ENCODE assay signal across 16 mouse cellular contexts in the genomic region with DNA sequence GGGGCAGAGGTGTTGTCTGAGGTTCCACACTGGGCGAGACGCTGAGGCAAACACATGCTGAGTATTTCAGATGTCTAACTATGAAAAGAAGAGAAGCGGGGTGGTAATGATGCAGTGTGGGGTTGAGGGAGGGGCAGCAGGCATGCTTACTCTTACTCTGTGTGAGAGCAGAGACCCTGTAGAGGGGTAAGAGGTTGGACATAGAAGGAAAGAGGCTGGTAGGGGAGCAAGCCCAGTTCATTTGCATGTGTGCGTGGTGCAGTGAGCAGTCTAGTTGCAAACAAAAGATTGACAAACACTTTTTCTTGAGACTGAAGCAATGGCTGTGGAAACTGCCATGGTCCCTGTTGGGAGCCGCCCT.
DNase-seq lines count a peak whose midpoint lies in the region; ATAC-seq and TF ChIP-seq lines count a peak whose summit lies in the region.
"Had no signal": no experiment of that assay in that cellular context is flagged by ENCODE, and none has a peak within 500 bp of the region (broad histone marks: within the 10 kb centered on the region; RNA-seq: fewer than 3 reads in every experiment).

No protein-coding gene starts in this region.

- no peak overlapping the region for H3K27ac ChIP-seq in hindbrain, embryonic 16.5 days (ENCODE audit: low read depth, low read length)
- no peak overlapping the region for H3K27ac ChIP-seq in hindbrain, embryonic 13.5 days
- no peak overlapping the region for H3K27ac ChIP-seq in lung, postnatal 0 days (ENCODE audit: low read length)
- 0 out of 2 replicates have a peak overlapping the region, but pooled peaks have one; percentile 67 for H3K27ac ChIP-seq in embryonic facial prominence, embryonic 10.5 days (replicated peaks)
- H3K27ac ChIP-seq in limb, embryonic 10.5 days: peak overlapping the region; percentile 58; the same call in 1 of the 2 replicates
- H3K27ac ChIP-seq in left cerebral cortex, adult 2 months: no peak overlapping the region
- H3K27ac ChIP-seq: forebrain, embryonic 13.5 days had no signal

- no peak for TF ChIP-seq CTCF in lung, postnatal 0 days (IDR thresholded peaks at IDR 0.05)
- TF ChIP-seq CTCF in left cerebral cortex, adult 2 months (IDR thresholded peaks at IDR 0.05): no peak

- H3K27me3 ChIP-seq in hindbrain, embryonic 16.5 days (replicated peaks; ENCODE audit: control insufficient read depth, insufficient read depth, low read length): no peaks in the 10 kb centered on the region
- H3K27me3 ChIP-seq in hindbrain, embryonic 13.5 days: no peaks in the 10 kb centered on the region
- no peaks in the 10 kb centered on the region for H3K27me3 ChIP-seq in lung, postnatal 0 days (replicated peaks; ENCODE audit: insufficient read depth, low read length)
- H3K27me3 ChIP-seq in embryonic facial prominence, embryonic 10.5 days (replicated peaks; ENCODE audit: low read depth, poor library complexity, severe bottlenecking): no peaks in the 10 kb centered on the region
- no peaks in the 10 kb centered on the region for H3K27me3 ChIP-seq in limb, embryonic 10.5 days (ENCODE audit: low read depth, poor library complexity, severe bottlenecking)
- H3K27me3 ChIP-seq: CH12.LX; forebrain, embryonic 13.5 days; heart, embryonic 12.5 days; Patski had no signal

- H3K4me2 ChIP-seq in hindbrain, embryonic 16.5 days (ENCODE audit: low read length): no peak overlapping the region
- no peak overlapping the region for H3K4me2 ChIP-seq in hindbrain, embryonic 13.5 days
- H3K4me2 ChIP-seq in lung, postnatal 0 days (replicated peaks; ENCODE audit: low read depth, low read length): 0 out of 2 replicates have a peak overlapping the region, but pooled peaks have one; percentile 12
- H3K4me2 ChIP-seq: forebrain, embryonic 13.5 days; heart, embryonic 12.5 days had no signal

- no peaks in the 10 kb centered on the region for H3K4me1 ChIP-seq in hindbrain, embryonic 16.5 days (ENCODE audit: control insufficient read depth, insufficient read depth, low read depth, low read length)
- H3K4me1 ChIP-seq in hindbrain, embryonic 13.5 days (replicated peaks): peaks cover 11% of the 10 kb centered on the region; the same call in 1 of the 2 replicates
- H3K4me1 ChIP-seq in lung, postnatal 0 days (ENCODE audit: insufficient read depth, low read depth, low read length): no peaks in the 10 kb centered on the region
- H3K4me1 ChIP-seq in embryonic facial prominence, embryonic 10.5 days: peaks cover 20% of the 10 kb centered on the region
- peaks cover 29% of the 10 kb centered on the region for H3K4me1 ChIP-seq in limb, embryonic 10.5 days
- H3K4me1 ChIP-seq: forebrain, embryonic 13.5 days; heart, embryonic 12.5 days had no signal

- H3K4me3 ChIP-seq in hindbrain, embryonic 16.5 days (ENCODE audit: low read length): no peak overlapping the region
- no peak overlapping the region for H3K4me3 ChIP-seq in hindbrain, embryonic 13.5 days
- no peak overlapping the region for H3K4me3 ChIP-seq in lung, postnatal 0 days (ENCODE audit: low read depth, low read length)
- no peak overlapping the region for H3K4me3 ChIP-seq in embryonic facial prominence, embryonic 10.5 days
- no peak overlapping the region for H3K4me3 ChIP-seq in limb, embryonic 10.5 days
- H3K4me3 ChIP-seq in left cerebral cortex, adult 2 months: no peak overlapping the region
- H3K4me3 ChIP-seq: forebrain, embryonic 13.5 days; heart, embryonic 12.5 days; hindbrain, embryonic 10.5 days had no signal

- H3K36me3 ChIP-seq in hindbrain, embryonic 16.5 days (ENCODE audit: control insufficient read depth, insufficient read depth, low read length): no peaks in the 10 kb centered on the region
- no peaks in the 10 kb centered on the region for H3K36me3 ChIP-seq in hindbrain, embryonic 13.5 days
- no peaks in the 10 kb centered on the region for H3K36me3 ChIP-seq in lung, postnatal 0 days (ENCODE audit: insufficient read depth, low read length)
- H3K36me3 ChIP-seq in embryonic facial prominence, embryonic 10.5 days (replicated peaks): no peaks in the 10 kb centered on the region
- no peaks in the 10 kb centered on the region for H3K36me3 ChIP-seq in limb, embryonic 10.5 days
- H3K36me3 ChIP-seq: heart, embryonic 12.5 days; hindbrain, embryonic 10.5 days had no signal

- no peak overlapping the region for H3K9ac ChIP-seq in hindbrain, embryonic 16.5 days (ENCODE audit: low read depth, low read length)
- H3K9ac ChIP-seq in hindbrain, embryonic 13.5 days: no peak overlapping the region
- H3K9ac ChIP-seq in lung, postnatal 0 days (replicated peaks; ENCODE audit: low read depth): no peak overlapping the region
- H3K9ac ChIP-seq: forebrain, embryonic 13.5 days; heart, embryonic 12.5 days had no signal

- intact Hi-C loops in left cerebral cortex, adult 2 months (cut with DNase I): no loop called here

- DNase-seq in lung, postnatal 0 days (ENCODE audit: low spot score): no peak
- no peak for DNase-seq in lung, adult 18-20 months
- DNase-seq in embryonic facial prominence, embryonic 10.5 days (ENCODE audit: low spot score): no peak
- DNase-seq in limb, embryonic 10.5 days (ENCODE audit: low spot score): no peak
- no peak for DNase-seq in left cerebral cortex, adult 2 months (ENCODE audit: extremely low spot score in 1 of 2, low spot score in 2 of 2)
- DNase-seq: adrenal gland, adult 2 months; adrenal gland, postnatal 25 days; cerebellum, adult 2 months; cerebellum, postnatal 10 days had no signal

- ATAC-seq in hindbrain, embryonic 16.5 days: 0 out of 2 replicates have a peak, but pooled peaks have one; percentile 42
- ATAC-seq in hindbrain, embryonic 13.5 days (ENCODE audit: low FRiP score): no peak
- ATAC-seq in lung, postnatal 0 days: no peak
- ATAC-seq: forebrain, embryonic 13.5 days; Patski had no signal

- H3K9me3 ChIP-seq in hindbrain, embryonic 16.5 days (ENCODE audit: control insufficient read depth, low read length): no peaks in the 10 kb centered on the region
- no peaks in the 10 kb centered on the region for H3K9me3 ChIP-seq in hindbrain, embryonic 13.5 days
- H3K9me3 ChIP-seq in lung, postnatal 0 days (ENCODE audit: low read length): no peaks in the 10 kb centered on the region
- no peaks in the 10 kb centered on the region for H3K9me3 ChIP-seq in embryonic facial prominence, embryonic 10.5 days
- no peaks in the 10 kb centered on the region for H3K9me3 ChIP-seq in limb, embryonic 10.5 days (replicated peaks)
- H3K9me3 ChIP-seq: forebrain, embryonic 13.5 days; hindbrain, embryonic 10.5 days had no signal

- 80% methylated on average over 5 of the region's 5 CpGs for WGBS in hindbrain, embryonic 16.5 days
- 83% methylated on average over 5 of the region's 5 CpGs for WGBS in hindbrain, embryonic 13.5 days
- 71% methylated on average over 5 of the region's 5 CpGs for WGBS in lung, postnatal 0 days
- 94% methylated on average over 5 of the region's 5 CpGs for WGBS in embryonic facial prominence, embryonic 10.5 days
- WGBS in limb, embryonic 10.5 days: 91% methylated on average over 5 of the region's 5 CpGs

- no peak for TF ChIP-seq EP300 in lung, postnatal 0 days (IDR thresholded peaks at IDR 0.05)

Comparison
In these comparisons a context has a peak if more than half of its experiments do, and no peak if none do; other contexts are left out.
1. H3K27ac ChIP-seq: peak in embryonic facial prominence, embryonic 10.5 days (single experiment) and limb, embryonic 10.5 days (single experiment); none in hindbrain, embryonic 16.5 days (single experiment), hindbrain, embryonic 13.5 days (single experiment), lung, postnatal 0 days (single experiment) and left cerebral cortex, adult 2 months (single experiment).